Mouse (Mus musculus) gastrocnemius, adult 2 months (tissue): Measurements from ENCODE around the gene Shf. TPM values are rescaled to one million over a fixed set of nuclear protein-coding genes. Genes with fewer than 3 reads are reported as not detected.

ENCODE experiments used
- DNase-seq: peaks from one replicate; pipeline ENCODE4 v3.0.0; 2022
- H3K27ac ChIP-seq: fragments of 200-600 bp; 2 replicates; pipeline ENCODE4 v1.8.1; 2022; ENCODE audit warnings: mild to moderate bottlenecking
- H3K4me3 ChIP-seq: fragments of 200-600 bp; 2 replicates; pipeline ENCODE4 v1.8.1; 2022; ENCODE audit warnings: mild to moderate bottlenecking, moderate library complexity
- CTCF ChIP-seq: fragments of 200-600 bp; IDR thresholded peaks from 2 replicates; pipeline ENCODE4 v1.8.1; 2022; ENCODE audit warnings: antibody characterized with exemption, mild to moderate bottlenecking, moderate library complexity
- intact Hi-C: fragments of 180-260 bp; cut with DNase I; formaldehyde crosslinking; loops from one replicate; pipeline ENCODE4 v1.15.1; 2025
- total RNA-seq, 2 experiments: library from RNA; stranded (reverse); gene quantifications; 2 replicates each; pipeline ENCODE4 v1.2.3; 2021

Gene Shf
- total RNA-seq, 2 experiments from 2014 or later, result 2.1 to 2.9 TPM

- no peak overlapping the region for H3K27ac ChIP-seq
- TF ChIP-seq CTCF, result peak; percentile 77
- intact Hi-C loops, result loop anchor here (2.0 kb wide), 1 partner anchor 108 kb away; no protein-coding TSS in a partner anchor
- H3K4me3 ChIP-seq, result no peak overlapping the region
- DNase-seq, result peak; percentile 44
These were observed 66.3 kb downstream of the Shf start for GRCm38 (mm10) chr2:122302574-122303241.

- intact Hi-C loops, result loop anchor here (2.0 kb wide), 1 partner anchor 107 kb away; no protein-coding TSS in a partner anchor
- Histone ChIP-seq H3K27ac (no peak overlapping the region), H3K4me3 (peak overlapping the region; percentile 65)
- DNase-seq, result no peak
- no peak for TF ChIP-seq CTCF
These were observed 66.9 kb downstream of the Shf start for GRCm38 (mm10) chr2:122301921-122302573.

DNA sequence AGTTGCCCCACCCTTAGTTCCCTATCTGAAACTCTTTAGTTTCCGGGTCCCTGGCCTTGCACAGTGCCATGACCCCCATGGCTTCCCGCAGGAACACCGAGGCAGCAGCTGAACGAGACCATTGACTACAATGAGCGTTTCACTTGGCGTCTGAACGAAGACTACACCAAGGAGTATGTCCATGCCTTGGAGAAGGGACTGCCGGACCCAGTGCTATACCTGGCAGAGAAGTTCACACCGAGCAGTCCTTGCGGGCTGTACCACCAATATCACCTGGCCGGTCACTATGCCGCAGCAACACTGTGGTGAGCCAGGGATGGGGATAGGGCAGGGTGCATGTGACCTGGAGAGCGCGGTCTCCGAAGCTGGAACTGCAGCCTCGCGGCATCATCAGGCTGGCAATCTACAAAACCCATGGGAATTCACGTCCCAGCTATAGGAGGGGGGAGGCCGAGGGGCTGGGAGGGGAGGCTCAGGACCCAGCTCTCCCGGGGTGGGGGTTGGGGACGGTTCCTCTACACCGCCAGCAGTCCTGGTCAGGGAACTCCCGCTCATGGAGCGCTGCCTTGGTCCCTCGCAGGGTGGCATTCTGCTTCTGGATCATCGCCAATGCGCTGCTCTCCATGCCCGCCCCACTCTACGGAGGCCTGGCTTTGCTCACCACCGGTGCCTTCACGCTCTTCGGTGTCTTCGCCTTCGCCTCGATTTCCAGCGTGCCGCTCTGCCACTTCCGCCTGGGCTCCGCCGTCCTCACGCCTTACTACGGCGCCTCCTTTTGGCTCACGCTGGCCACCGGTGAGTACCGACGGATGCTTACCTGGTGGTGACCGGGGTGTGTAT lies 67.7 kb downstream of the Shf start:
- no peak for TF ChIP-seq CTCF
- Histone ChIP-seq H3K4me3 (peak overlapping the region; percentile 65), H3K27ac (no peak overlapping the region)
- intact Hi-C loops, result no loop called here
- DNase-seq, result peak; percentile 44

- peak overlapping the region; percentile 65; the same call in 1 of the 2 replicates for H3K4me3 ChIP-seq
- no peak overlapping the region for H3K27ac ChIP-seq
- TF ChIP-seq CTCF, result no peak
- intact Hi-C loops, result no loop called here
- no peak for DNase-seq
These were observed 68.3 kb downstream of the Shf start for GRCm38 (mm10) chr2:122300656-122301020.

- TF ChIP-seq CTCF, result no peak
These were observed 68.9 kb downstream of the Shf start for GRCm38 (mm10) chr2:122299911-122300655.

More at GRCm38 (mm10) chr2:122299911-122300655, 68.9 kb downstream of the Shf start:
- DNase-seq, result no peak
- intact Hi-C loops, result no loop called here
- Histone ChIP-seq H3K27ac (no peak overlapping the region), H3K4me3 (no peak overlapping the region)

Other genes starting within 250 kb of the Shf start
- gene B2m, start 221.5 kb downstream of the Shf start, total RNA-seq, result 10 to 100 TPM; 60.6 to 85.4 TPM
- gene Trim69, start 208.5 kb downstream of the Shf start, total RNA-seq, result not detected
- gene Patl2, start 183.0 kb downstream of the Shf start, total RNA-seq, result not detected
- gene Terb2, start 182.9 kb downstream of the Shf start, total RNA-seq, result not detected
- gene Sord, start 134.4 kb downstream of the Shf start, total RNA-seq, result 10 to 100 TPM; 50.5 to 71.2 TPM
- gene Duox2, start 70.7 kb downstream of the Shf start, total RNA-seq, result under 1 TPM; 0.06 to 0.13 TPM
- not detected for gene Duoxa2, start 70.3 kb downstream of the Shf start, total RNA-seq
- gene Duoxa1, start 55.4 kb downstream of the Shf start, total RNA-seq, result under 1 TPM; 0.28 to 0.95 TPM
- under 1 TPM; 0.43 to 0.73 TPM for gene Duox1, start 53.5 kb downstream of the Shf start, total RNA-seq
- gene Slc28a2, start 57.3 kb upstream of the Shf start, total RNA-seq, result 1 to 10 TPM; 5.6 to 9.9 TPM
- gene Gm14085, start 115.8 kb upstream of the Shf start, total RNA-seq, result under 1 TPM; 0.08 to 0.20 TPM
- 1 to 10 TPM; 3.9 to 4.5 TPM for gene Gatm, start 242.1 kb upstream of the Shf start, total RNA-seq